Mouse (Mus musculus) urinary bladder, postnatal 14 days (tissue): ENCODE measurements at regions not wholly inside any gene's neighbourhood (a gene's known extent, or its start where the extent isn't known, plus 50 kb on each side); places are given as distances from the start of the nearest gene placed in this dataset.
"Not testable (repeated sequence)": the region's sequence is repeated elsewhere in the genome, so short reads cannot be mapped to it uniquely, and the experiment has no call there.

ENCODE experiments used
- DNase-seq: peaks from one replicate; pipeline ENCODE4 v3.0.0; 2021; ENCODE audit warnings: low spot score

- no peak for DNase-seq
Measured at GRCm38 (mm10) chr10:72298824-72299551, 355.7 kb upstream of the Zwint start.

DNA sequence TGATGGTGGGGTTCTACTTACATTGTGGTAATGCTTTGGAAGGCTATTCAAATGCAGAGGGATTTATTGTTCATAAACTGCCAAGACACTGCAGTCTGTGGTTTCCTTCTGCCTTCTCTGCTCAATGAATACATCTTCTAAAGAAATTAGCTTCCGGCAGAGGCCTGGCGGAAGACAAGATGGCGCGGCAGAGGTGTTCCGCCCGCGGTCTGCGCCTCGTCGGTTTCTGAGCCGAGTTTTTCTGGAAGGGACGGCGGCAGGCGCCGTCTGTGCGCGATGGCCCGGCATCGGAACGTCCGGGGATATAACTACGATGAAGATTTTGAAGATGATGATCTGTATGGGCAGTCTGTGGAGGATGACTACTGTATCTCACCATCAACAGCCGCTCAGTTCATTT lies 345.6 kb upstream of the Zwint start:
- DNase-seq, result not testable (repeated sequence)

GRCm38 (mm10) chr10:72318308-72318707 lies 336.3 kb upstream of the Zwint start:
- no peak for DNase-seq

DNA sequence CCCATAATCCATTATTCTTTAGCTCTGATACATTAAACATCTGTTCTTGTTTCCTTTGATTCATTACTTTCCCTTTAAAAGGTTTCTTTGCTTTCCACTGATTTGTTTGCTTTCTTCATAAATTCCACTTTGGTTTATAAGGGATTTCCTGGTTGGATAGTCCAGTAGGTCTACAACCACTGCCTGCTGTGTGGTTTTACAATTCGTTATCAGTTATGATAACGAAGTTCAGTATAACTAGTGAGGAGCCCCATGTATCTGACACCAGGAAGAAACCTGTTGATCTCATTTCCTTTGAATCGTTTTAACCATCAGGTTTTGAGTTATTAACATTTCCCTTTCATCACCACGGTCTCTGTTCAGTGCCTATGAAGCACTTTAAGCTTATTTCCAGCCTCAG lies 334.3 kb upstream of the Zwint start:
- no peak for DNase-seq

- no peak for DNase-seq
Measured at GRCm38 (mm10) chr10:72326624-72327023, 328.0 kb upstream of the Zwint start.

- no peak for DNase-seq
Measured at GRCm38 (mm10) chr10:72347253-72347652, 307.4 kb upstream of the Zwint start.

GRCm38 (mm10) chr10:72347949-72348663 lies 306.5 kb upstream of the Zwint start:
- DNase-seq, result no peak

- no peak for DNase-seq
Measured at GRCm38 (mm10) chr10:72352810-72353209, 301.8 kb upstream of the Zwint start.

DNA sequence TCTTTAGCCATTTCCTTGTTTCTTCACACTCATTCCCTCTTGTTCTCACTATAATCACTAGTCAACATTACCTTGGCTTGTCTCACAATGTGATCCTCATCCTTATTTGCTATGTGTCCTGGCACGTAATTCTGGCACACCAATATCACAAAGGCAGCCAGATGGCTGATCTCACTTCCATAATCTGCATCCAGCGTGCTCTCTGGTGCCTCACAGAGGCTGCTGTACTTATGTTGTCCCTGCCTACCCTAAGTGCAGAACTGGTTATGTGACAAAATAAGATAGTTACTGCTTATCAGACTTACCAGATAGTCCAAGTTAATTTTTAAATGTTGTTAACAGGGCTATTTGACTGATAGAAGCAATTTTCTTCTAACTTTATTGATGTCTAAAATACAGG lies 301.1 kb upstream of the Zwint start:
- DNase-seq, result no peak

- no peak for DNase-seq
Measured at GRCm38 (mm10) chr10:72383351-72383750, 271.3 kb upstream of the Zwint start.

DNA sequence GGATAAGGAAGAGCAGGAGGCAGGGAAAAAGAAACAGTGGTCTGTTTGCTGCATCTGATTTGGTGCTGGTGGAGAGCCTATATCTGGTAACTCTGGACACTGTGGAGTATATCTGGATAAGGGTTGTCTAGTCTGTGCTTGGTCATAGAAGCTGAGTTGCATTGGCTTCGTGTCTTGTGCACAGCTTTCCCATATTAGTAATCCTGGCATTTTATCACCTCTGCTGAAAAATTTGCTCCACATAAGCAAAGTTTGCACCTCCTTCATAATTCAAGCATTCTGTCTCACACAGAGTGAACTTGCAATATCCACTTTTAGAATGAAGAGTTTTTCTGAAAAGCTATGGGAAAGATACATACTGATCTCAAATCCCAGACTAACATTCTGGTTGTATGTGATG lies 269.8 kb upstream of the Zwint start:
- DNase-seq, result no peak

DNA sequence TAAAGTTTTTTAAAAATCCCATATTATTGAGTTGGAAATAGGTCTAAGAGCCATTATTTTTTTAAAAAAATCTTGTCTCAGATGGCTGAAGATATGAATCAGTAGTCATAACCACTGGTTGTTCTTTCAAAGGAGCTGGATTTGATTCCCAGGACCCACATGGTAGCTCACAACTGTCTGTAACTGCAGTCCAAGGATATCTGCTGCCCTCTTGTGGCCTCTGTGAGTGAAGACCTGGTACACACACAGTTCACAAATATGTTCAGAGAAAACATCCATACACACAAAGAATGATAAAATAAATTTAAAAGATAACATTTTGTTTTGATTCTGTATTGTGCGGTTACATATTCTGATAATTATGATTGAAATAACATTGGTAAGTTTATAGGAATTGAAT lies 263.2 kb upstream of the Zwint start:
- DNase-seq, result peak; percentile 5

DNA sequence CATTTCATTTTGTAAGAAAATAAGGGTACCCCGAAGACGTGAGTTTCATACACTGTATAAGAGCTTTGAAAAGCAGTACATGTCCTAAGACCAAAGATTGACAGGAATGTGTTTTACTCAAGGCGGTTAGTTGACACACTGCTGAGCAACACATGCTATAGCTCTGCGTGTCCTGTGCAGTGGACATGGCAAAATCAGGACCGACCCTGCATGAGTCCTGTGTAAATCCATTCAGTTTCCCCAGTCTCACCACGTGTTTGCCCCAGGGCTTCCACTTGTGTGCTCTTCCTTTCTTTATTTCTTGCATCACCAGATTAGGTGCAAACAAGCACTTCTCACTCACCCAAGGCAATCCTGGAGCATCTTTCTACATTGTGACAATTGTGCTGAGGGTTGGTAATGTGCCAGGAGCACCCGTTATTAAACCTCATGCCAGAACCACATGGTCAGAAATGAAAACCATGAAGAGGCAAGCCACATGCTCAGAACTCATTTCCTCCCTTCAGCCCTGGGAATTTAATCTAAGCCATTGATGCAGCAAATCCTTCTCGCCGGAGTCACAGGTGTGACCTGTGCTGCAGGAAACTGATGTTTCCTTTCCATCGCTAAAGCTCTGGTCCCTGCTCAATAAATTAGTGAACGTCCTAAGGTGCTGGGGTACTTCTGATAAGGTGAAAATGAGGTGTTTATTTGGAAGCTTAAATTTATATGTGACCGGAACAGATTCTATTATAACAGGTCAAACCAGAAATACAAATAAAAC lies 261.2 kb upstream of the Zwint start:
- DNase-seq, result no peak

DNA sequence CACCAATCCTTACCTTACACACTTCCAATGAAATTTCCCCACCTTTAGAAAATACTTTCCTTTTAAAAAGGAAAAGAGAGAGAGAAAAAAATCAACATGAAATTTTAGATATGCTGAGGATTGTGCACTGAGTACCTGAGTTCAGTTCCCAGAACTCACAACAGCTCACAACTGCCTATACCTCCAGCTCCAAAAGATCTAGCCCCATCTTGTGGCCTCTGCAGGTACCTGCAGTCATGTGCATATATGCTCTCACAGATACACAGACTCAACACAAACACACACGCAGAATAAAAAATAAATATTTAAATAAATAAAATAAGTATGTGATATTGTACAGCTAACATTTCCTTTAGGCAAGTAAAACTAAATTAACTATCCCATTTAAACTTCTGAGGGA lies 260.3 kb upstream of the Zwint start:
- no peak for DNase-seq

DNA sequence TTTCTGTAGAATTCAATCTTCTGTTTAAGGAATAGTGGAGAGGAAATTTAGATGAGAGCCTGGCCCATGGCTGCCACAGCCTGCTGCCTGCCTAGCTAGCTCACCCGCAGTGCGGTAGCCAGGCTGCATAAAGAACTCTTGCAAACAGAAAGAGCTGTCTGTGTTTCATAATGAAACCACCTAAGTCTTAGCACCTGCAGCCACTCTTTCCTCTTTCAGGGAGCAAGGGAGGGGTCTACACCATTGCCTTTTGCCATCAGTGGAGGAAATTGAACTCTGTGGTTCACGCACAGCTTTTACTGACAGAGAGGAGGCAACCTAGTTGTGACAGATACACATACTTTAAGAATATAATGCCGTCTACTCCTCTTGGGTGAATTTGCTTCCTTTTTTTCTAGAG lies 251.4 kb upstream of the Zwint start:
- DNase-seq, result no peak

DNA sequence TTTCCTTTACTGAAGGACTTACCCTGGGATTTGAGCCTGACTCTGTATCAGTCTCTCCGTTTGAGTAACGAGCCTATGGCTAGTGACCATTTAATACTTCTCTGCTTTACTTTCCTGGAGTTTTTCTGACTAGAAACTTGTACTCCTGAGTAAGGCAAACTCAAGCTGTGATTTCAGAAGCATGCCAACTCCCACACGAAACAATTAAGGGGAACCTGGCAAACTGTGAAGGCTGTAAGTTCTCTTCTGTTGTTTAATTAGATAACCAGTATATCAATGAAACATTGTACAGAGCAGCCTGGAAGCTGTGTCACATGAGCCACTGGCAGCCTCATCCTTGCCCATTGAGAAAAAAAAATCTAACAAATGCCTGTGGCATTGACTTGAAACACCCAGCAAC lies 244.3 kb upstream of the Zwint start:
- DNase-seq, result no peak

DNA sequence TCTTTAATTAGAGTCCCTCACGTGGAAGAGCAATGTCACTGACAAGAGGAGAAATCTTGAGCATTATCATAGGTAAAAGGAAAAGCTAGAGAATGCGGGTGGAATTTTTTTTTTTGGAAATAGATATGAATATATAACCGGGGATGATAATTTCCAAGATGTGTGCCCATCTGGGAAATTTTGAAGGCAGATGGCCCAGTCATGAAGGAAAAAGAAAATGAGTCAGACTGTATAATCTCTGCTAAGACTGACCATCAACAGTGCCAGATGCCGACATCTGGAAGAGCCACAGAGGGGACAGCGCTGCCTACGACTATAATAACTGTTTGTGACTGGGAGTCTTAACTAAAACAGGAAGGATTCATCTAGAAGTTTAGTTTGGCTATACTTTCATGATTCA lies 243.0 kb upstream of the Zwint start:
- DNase-seq, result no peak

DNA sequence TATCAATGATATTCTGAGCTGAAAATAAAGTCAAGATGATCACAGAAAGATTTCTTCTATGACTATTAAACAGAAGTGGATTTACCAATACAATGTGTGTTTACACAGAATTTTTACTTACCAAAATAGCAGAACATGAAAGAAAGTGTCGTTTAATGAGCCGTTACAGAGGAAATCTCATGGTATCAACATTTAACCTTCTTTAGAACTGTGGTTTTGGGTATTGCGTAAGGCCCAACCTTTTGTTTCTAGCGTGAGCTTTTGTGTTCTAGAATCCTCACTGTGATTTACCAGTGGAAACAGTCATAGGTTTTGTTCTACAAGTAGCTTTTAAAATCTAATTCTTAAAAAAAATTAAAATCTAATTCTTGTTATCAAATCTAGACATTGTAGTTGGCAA lies 200.0 kb upstream of the Zwint start:
- DNase-seq, result no peak

DNA sequence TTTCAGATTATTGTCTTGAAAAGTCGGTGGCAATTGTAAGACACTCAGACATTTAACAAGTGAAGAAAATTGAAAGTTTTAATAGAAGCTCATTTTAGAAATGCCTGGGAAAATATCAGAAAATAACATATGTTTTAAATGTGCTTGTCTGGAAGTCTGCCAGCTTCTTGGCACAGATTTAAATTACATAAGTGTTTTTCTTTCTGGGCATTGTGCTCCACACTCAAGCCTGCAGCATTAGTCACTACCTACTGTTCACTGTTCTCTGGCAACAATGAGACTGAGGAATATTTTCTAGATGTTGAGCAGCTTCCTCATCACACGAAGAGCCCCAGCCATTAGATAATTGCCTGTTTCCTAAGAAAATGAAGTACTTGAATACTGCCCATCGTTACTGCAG lies 170.3 kb upstream of the Zwint start:
- no peak for DNase-seq

DNA sequence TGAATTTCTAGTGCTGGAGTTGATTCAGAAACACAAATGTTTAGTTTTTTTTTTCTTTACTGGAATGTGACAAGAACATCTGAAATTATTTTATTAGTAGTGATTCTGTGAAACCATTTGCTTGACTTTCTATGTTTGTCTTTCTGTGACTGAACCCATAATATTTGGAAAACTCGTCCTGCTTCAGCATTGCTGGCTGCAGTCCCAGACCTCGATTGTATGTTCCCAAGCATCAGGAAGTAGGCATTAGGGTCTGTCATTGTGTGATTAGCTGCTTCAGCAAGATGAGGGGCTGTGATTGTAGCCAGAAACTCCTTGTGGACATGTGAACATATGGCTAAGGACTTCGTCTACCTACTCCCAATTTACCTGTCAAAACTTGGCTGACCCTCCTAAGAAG lies 122.2 kb upstream of the Zwint start:
- no peak for DNase-seq

- DNase-seq, result no peak
Measured at GRCm38 (mm10) chr10:72533427-72533826, 121.2 kb upstream of the Zwint start.

- no peak for DNase-seq
Measured at GRCm38 (mm10) chr10:72533859-72534258, 120.8 kb upstream of the Zwint start.

GRCm38 (mm10) chr10:72549564-72549963 lies 105.1 kb upstream of the Zwint start:
- DNase-seq, result no peak
